Mouse (Mus musculus): ENCODE data around the gene H6pd.

- TF ChIP-seq POLR2A (IDR thresholded peaks at IDR 0.05; ENCODE audit: control insufficient read depth, low read depth, low read length) (no peak), CTCF (IDR thresholded peaks at IDR 0.05; ENCODE audit: control insufficient read depth, insufficient read depth, insufficient replicate concordance, low read depth, low read length) (no peak)
Observed at GRCm38 (mm10) chr4:149978820-149979219, 30.0 kb downstream of the H6pd start.

Data from testis, adult 2 months (tissue).